Mouse (Mus musculus) intestine, embryonic 15.5 days (tissue): ENCODE measurements around the gene Cpeb2. TPM values are rescaled to one million over a fixed set of nuclear protein-coding genes. Genes with fewer than 3 reads are reported as not detected.

ENCODE experiments used
- ATAC-seq: fragments of 200-750 bp; cut with Nextera tagmentation; 2 replicates; pipeline ENCODE4 v1.8.0; 2017; ENCODE audit warnings: moderate TSS enrichment, moderate library complexity
- H3K27ac ChIP-seq: fragments of 300-500 bp; sonication (generic); 2 replicates; pipeline ENCODE4 v1.5.1; 2015; ENCODE audit warnings: mild to moderate bottlenecking, inconsistent platforms
- H3K27me3 ChIP-seq: fragments of 300-500 bp; sonication (generic); replicated peaks from 2 replicates; pipeline ENCODE4 v1.6.1; 2015; ENCODE audit warnings: inconsistent platforms
- H3K36me3 ChIP-seq: fragments of 300-500 bp; sonication (generic); 2 replicates; pipeline ENCODE4 v1.6.1; 2015; ENCODE audit warnings: inconsistent platforms
- H3K4me1 ChIP-seq: fragments of 300-500 bp; sonication (generic); replicated peaks from 2 replicates; pipeline ENCODE4 v1.6.1; 2015; ENCODE audit warnings: inconsistent platforms
- H3K4me2 ChIP-seq: fragments of 300-500 bp; sonication (generic); replicated peaks from 2 replicates; pipeline ENCODE4 v1.6.1; 2015; ENCODE audit warnings: mild to moderate bottlenecking, inconsistent platforms
- H3K4me3 ChIP-seq: fragments of 300-500 bp; sonication (generic); replicated peaks from 2 replicates; pipeline ENCODE4 v1.5.1; 2015; ENCODE audit warnings: inconsistent platforms
- H3K9ac ChIP-seq: fragments of 300-500 bp; sonication (generic); 2 replicates; pipeline ENCODE4 v1.6.1; 2015; ENCODE audit warnings: inconsistent platforms
- H3K9me3 ChIP-seq: fragments of 300-500 bp; sonication (generic); 2 replicates; pipeline ENCODE4 v1.6.1; 2016; ENCODE audit warnings: inconsistent platforms
- WGBS: fragments of 180-500 bp; shearing (Covaris S2); methylation state at CpG from one replicate; pipeline ENCODE4 v1.1.7; 2015; 5-methylcytosine and 5-hydroxymethylcytosine counted together
- polyA plus RNA-seq: library from polyadenylated mRNA; unstranded; fragments of >200 nt; fragmentation: Nextera tagmentation; extraction: Ambion mirVana; gene quantifications from 2 replicates; pipeline ENCODE4 v1.2.1, GENCODE M21; 2015

The Cpeb2 gene
- polyA plus RNA-seq, 1 experiment from 2014 or later: 2.4 TPM

DNA sequence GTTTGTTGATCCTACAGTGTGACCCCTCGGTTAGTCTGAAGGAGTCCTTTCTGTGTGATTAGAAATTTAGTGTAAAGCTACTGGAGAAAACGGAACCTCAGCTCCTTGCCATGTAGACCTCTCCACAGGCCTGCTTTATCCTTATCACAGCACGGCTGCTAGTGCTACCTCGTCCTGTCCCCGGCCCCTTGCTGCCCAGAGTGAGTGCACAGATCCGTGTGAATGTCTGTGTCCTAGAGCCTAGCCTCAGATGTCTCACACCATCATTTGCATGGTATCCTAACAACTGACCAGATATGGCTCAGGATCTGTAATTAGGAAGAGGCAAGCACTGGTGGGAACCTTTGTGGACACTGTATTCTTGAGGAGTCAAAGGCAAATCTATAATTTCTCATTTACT lies 14.0 kb downstream of the Cpeb2 start:
- H3K4me2 ChIP-seq: no peak overlapping the region
- no peak overlapping the region for H3K4me3 ChIP-seq
- H3K9me3 ChIP-seq: no peaks in the 10 kb centered on the region
- ATAC-seq: no peak
- no peaks in the 10 kb centered on the region for H3K4me1 ChIP-seq
- H3K9ac ChIP-seq: no peak overlapping the region
- no peak overlapping the region for H3K27ac ChIP-seq
- 80% methylated on average over 6 of the region's 6 CpGs for WGBS
- no peaks in the 10 kb centered on the region for H3K36me3 ChIP-seq
- H3K27me3 ChIP-seq: no peaks in the 10 kb centered on the region

DNA sequence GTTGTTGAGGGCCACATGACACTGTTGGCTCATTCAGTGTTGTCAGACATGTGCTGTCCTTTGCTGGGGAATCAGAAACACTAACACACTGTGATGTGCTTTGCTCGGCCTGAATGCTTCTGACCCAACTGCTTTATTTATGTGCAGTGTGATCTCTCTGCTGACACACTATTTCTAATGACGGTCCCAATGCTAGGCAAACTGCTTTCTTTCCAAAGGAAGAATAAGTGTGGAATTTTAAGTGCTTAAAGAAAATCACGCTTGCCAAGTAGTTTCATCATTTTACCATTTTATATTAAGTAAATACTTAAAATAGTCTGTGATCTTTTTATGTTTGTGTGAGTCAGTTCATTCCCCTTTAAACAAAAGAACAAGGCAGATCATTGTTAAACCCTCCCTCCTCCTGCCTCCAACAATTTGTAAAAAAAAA lies 15.0 kb downstream of the Cpeb2 start:
- H3K4me2 ChIP-seq: no peak overlapping the region
- H3K27me3 ChIP-seq: no peaks in the 10 kb centered on the region
- H3K27ac ChIP-seq: no peak overlapping the region
- H3K4me3 ChIP-seq: no peak overlapping the region
- no peak for ATAC-seq
- no peak overlapping the region for H3K9ac ChIP-seq
- 52% methylated on average over 3 of the region's 3 CpGs for WGBS
- H3K36me3 ChIP-seq: no peaks in the 10 kb centered on the region
- H3K4me1 ChIP-seq: no peaks in the 10 kb centered on the region
- H3K9me3 ChIP-seq: no peaks in the 10 kb centered on the region

- Histone ChIP-seq H3K27ac (no peak overlapping the region), H3K4me3 (no peak overlapping the region), H3K9ac (no peak overlapping the region), H3K36me3 (no peaks in the 10 kb centered on the region), H3K4me2 (no peak overlapping the region), H3K9me3 (no peaks in the 10 kb centered on the region), H3K27me3 (no peaks in the 10 kb centered on the region), H3K4me1 (no peaks in the 10 kb centered on the region)
- WGBS: 82% methylated on average over 2 of the region's 2 CpGs
- ATAC-seq: no peak
Observed at GRCm38 (mm10) chr5:43257490-43257889, 24.5 kb downstream of the Cpeb2 start.

- Histone ChIP-seq H3K36me3 (no peaks in the 10 kb centered on the region), H3K9me3 (no peaks in the 10 kb centered on the region)
Observed at GRCm38 (mm10) chr5:43258472-43259142, 25.6 kb downstream of the Cpeb2 start.

GRCm38 (mm10) chr5:43261814-43262213 lies 28.8 kb downstream of the Cpeb2 start:
- Histone ChIP-seq H3K4me3 (no peak overlapping the region), H3K4me1 (no peaks in the 10 kb centered on the region), H3K9ac (no peak overlapping the region), H3K27ac (no peak overlapping the region), H3K9me3 (no peaks in the 10 kb centered on the region), H3K36me3 (no peaks in the 10 kb centered on the region), H3K27me3 (no peaks in the 10 kb centered on the region), H3K4me2 (no peak overlapping the region)
- WGBS: 42% methylated on average over 6 of the region's 6 CpGs
- no peak for ATAC-seq

More at GRCm38 (mm10) chr5:43258472-43259142, 25.6 kb downstream of the Cpeb2 start:
- 94% methylated on average over 3 of the region's 3 CpGs for WGBS
- Histone ChIP-seq H3K4me1 (no peaks in the 10 kb centered on the region), H3K27ac (no peak overlapping the region), H3K27me3 (no peaks in the 10 kb centered on the region), H3K4me2 (no peak overlapping the region), H3K9ac (no peak overlapping the region), H3K4me3 (no peak overlapping the region)
- no peak for ATAC-seq

- Histone ChIP-seq H3K4me1 (no peaks in the 10 kb centered on the region), H3K36me3 (no peaks in the 10 kb centered on the region), H3K9ac (no peak overlapping the region), H3K27me3 (no peaks in the 10 kb centered on the region), H3K4me3 (no peak overlapping the region), H3K9me3 (no peaks in the 10 kb centered on the region), H3K4me2 (no peak overlapping the region), H3K27ac (no peak overlapping the region)
- WGBS: 87% methylated on average over 4 of the region's 4 CpGs
- no peak for ATAC-seq
Observed at GRCm38 (mm10) chr5:43263951-43264350, 31.0 kb downstream of the Cpeb2 start.

GRCm38 (mm10) chr5:43264696-43265095 lies 31.7 kb downstream of the Cpeb2 start:
- 80% methylated on average over 2 of the region's 2 CpGs for WGBS
- H3K36me3 ChIP-seq: no peaks in the 10 kb centered on the region
- ATAC-seq: no peak
- no peaks in the 10 kb centered on the region for H3K27me3 ChIP-seq
- H3K9me3 ChIP-seq: no peaks in the 10 kb centered on the region
- H3K27ac ChIP-seq: no peak overlapping the region
- H3K4me3 ChIP-seq: no peak overlapping the region
- no peaks in the 10 kb centered on the region for H3K4me1 ChIP-seq
- H3K4me2 ChIP-seq: no peak overlapping the region
- no peak overlapping the region for H3K9ac ChIP-seq

DNA sequence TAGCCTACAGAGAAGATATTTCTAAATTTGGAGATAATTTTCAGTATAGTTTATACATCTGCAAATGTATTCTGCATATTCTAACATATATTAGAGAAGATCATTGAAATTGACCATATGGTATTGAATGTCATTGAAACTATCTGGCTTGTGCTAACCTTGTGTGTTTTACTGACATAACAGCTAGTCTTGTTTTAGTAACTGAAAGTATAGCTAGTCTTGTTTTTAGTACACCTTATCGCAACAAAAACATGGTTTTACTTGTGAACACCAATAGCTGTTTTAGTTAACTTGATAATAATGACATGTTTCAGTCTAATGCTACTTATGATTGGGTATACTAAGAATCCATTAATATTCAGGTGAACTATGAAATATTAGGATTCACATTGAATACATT lies 45.0 kb downstream of the Cpeb2 start:
- 91% methylated on average over 1 of the region's 1 CpGs for WGBS
- ATAC-seq: no peak

DNA sequence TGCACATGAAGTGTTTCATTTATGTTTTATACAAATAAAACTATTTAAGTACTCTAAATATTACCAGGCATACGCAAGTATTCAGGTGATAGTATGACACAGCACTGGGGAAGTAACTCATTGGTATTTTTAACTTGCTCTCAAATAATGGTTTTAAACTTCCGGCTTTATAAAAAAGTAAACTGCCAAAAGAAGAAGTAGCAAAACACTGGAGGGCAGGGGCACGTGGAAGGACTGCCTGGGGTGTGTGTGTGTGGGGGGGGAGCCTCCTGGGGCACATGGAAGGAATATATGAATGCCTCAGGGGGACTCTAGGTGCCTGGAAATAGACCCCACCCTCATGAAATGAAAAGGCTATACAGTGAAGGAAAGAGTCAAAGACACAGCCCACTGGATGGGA lies 46.8 kb downstream of the Cpeb2 start:
- no peaks in the 10 kb centered on the region for H3K36me3 ChIP-seq
- no peak overlapping the region for H3K4me3 ChIP-seq
- H3K9me3 ChIP-seq: no peaks in the 10 kb centered on the region
- 76% methylated on average over 3 of the region's 3 CpGs for WGBS
- no peaks in the 10 kb centered on the region for H3K4me1 ChIP-seq
- H3K27me3 ChIP-seq: no peaks in the 10 kb centered on the region
- H3K9ac ChIP-seq: no peak overlapping the region
- no peak overlapping the region for H3K27ac ChIP-seq
- H3K4me2 ChIP-seq: no peak overlapping the region
- no peak for ATAC-seq

More for the DNA sequence above, 45.0 kb downstream of the Cpeb2 start:
- H3K4me1 ChIP-seq: no peaks in the 10 kb centered on the region
- H3K4me2 ChIP-seq: no peak overlapping the region
- H3K9ac ChIP-seq: no peak overlapping the region
- H3K4me3 ChIP-seq: no peak overlapping the region
- no peaks in the 10 kb centered on the region for H3K9me3 ChIP-seq
- no peaks in the 10 kb centered on the region for H3K27me3 ChIP-seq
- no peaks in the 10 kb centered on the region for H3K36me3 ChIP-seq
- H3K27ac ChIP-seq: no peak overlapping the region

GRCm38 (mm10) chr5:43285756-43286155 lies 52.8 kb downstream of the Cpeb2 start:
- Histone ChIP-seq H3K9ac (no peak overlapping the region), H3K4me3 (no peak overlapping the region), H3K4me2 (no peak overlapping the region), H3K27ac (no peak overlapping the region), H3K4me1 (no peaks in the 10 kb centered on the region), H3K9me3 (no peaks in the 10 kb centered on the region), H3K36me3 (no peaks in the 10 kb centered on the region), H3K27me3 (no peaks in the 10 kb centered on the region)
- 86% methylated on average over 12 of the region's 12 CpGs for WGBS
- no peak for ATAC-seq

- no peaks in the 10 kb centered on the region for H3K36me3 ChIP-seq
- no peaks in the 10 kb centered on the region for H3K27me3 ChIP-seq
- no peak for ATAC-seq
- no peaks in the 10 kb centered on the region for H3K9me3 ChIP-seq
- H3K27ac ChIP-seq: no peak overlapping the region
- no peaks in the 10 kb centered on the region for H3K4me1 ChIP-seq
- no peak overlapping the region for H3K4me2 ChIP-seq
- 71% methylated on average over 8 of the region's 8 CpGs for WGBS
- no peak overlapping the region for H3K9ac ChIP-seq
- H3K4me3 ChIP-seq: no peak overlapping the region
Observed at GRCm38 (mm10) chr5:43289752-43290446, 56.9 kb downstream of the Cpeb2 start.

DNA sequence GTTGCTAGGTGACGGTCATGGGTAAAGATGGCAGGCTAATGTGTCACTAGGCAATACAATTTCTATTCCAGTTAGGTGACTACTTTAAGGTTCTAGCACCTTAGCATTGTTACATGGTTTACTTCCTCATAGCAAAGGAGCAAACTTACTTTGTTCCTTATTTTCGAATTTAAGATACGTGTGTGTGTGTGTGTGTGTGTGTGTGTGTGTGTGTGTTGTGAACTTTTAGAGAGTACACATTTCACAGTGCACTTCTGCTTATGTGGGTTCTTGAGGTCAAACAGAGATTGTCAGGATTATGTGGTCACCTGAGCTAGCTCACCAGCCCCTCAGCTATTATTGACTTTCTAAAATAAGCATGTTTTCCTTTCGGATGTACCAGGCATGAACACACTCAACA lies 60.2 kb downstream of the Cpeb2 start:
- Histone ChIP-seq H3K9ac (no peak overlapping the region), H3K27ac (no peak overlapping the region), H3K4me2 (no peak overlapping the region), H3K4me3 (no peak overlapping the region), H3K27me3 (no peaks in the 10 kb centered on the region), H3K36me3 (no peaks in the 10 kb centered on the region), H3K9me3 (no peaks in the 10 kb centered on the region), H3K4me1 (no peaks in the 10 kb centered on the region)
- 87% methylated on average over 4 of the region's 4 CpGs for WGBS
- ATAC-seq: no peak

GRCm38 (mm10) chr5:43297459-43297858 lies 64.5 kb downstream of the Cpeb2 start:
- WGBS: 70% methylated on average over 7 of the region's 7 CpGs
- H3K27ac ChIP-seq: no peak overlapping the region
- no peak overlapping the region for H3K9ac ChIP-seq

More at GRCm38 (mm10) chr5:43297459-43297858, 64.5 kb downstream of the Cpeb2 start:
- Histone ChIP-seq H3K27me3 (no peaks in the 10 kb centered on the region), H3K4me3 (no peak overlapping the region), H3K9me3 (no peaks in the 10 kb centered on the region), H3K36me3 (no peaks in the 10 kb centered on the region), H3K4me1 (no peaks in the 10 kb centered on the region), H3K4me2 (no peak overlapping the region)
- no peak for ATAC-seq
